Mouse (Mus musculus) heart, embryonic 11.5 days (tissue): ENCODE data around the gene Tarsl2. TPM values are rescaled to one million over a fixed set of nuclear protein-coding genes. Genes with fewer than 3 reads are reported as not detected.

ENCODE experiments used
- ATAC-seq: fragments of 200-750 bp; cut with Nextera tagmentation; replicated peaks from 2 replicates; pipeline ENCODE4 v1.8.0; 2017; ENCODE audit warnings: moderate library complexity; ENCODE audit not compliant: insufficient number of reproducible peaks, low FRiP score, low TSS enrichment
- H3K27ac ChIP-seq: fragments of 300-500 bp; sonication (generic); 2 replicates; pipeline ENCODE4 v1.5.1; 2014; ENCODE audit warnings: mild to moderate bottlenecking, low read depth, low read length
- H3K27me3 ChIP-seq: fragments of 300-500 bp; sonication (generic); 2 replicates; pipeline ENCODE4 v1.6.1; 2014; ENCODE audit warnings: mild to moderate bottlenecking, low read length, mixed read lengths; ENCODE audit not compliant: control insufficient read depth, insufficient read depth
- H3K36me3 ChIP-seq: fragments of 300-500 bp; sonication (generic); 2 replicates; pipeline ENCODE4 v1.6.1; 2014; ENCODE audit warnings: mild to moderate bottlenecking, low read length, moderate library complexity, mixed read lengths; ENCODE audit not compliant: control insufficient read depth, insufficient read depth
- H3K4me1 ChIP-seq: fragments of 300-500 bp; sonication (generic); 2 replicates; pipeline ENCODE4 v1.6.1; 2014; ENCODE audit warnings: low read length; ENCODE audit not compliant: control insufficient read depth, insufficient read depth
- H3K4me2 ChIP-seq: fragments of 300-500 bp; sonication (generic); 2 replicates; pipeline ENCODE4 v1.6.1; 2014; ENCODE audit warnings: mild to moderate bottlenecking, moderate library complexity
- H3K4me3 ChIP-seq: fragments of 300-500 bp; sonication (generic); 2 replicates; pipeline ENCODE4 v1.5.1; 2014; ENCODE audit warnings: low read depth, low read length
- H3K9ac ChIP-seq: fragments of 300-500 bp; sonication (generic); 2 replicates; pipeline ENCODE4 v1.6.1; 2014; ENCODE audit warnings: mild to moderate bottlenecking, low read depth, low read length, moderate library complexity
- H3K9me3 ChIP-seq: fragments of 300-500 bp; sonication (generic); replicated peaks from 2 replicates; pipeline ENCODE4 v1.6.1; 2016; ENCODE audit warnings: low read length; ENCODE audit not compliant: control insufficient read depth
- WGBS: fragments of 180-500 bp; shearing (Covaris S2); extraction: QIAGEN DNeasy Blood & Tissue Kit; methylation state at CpG from one replicate; pipeline ENCODE4 v1.1.7; 2014; ENCODE audit not compliant: insufficient replicate concordance; 5-methylcytosine and 5-hydroxymethylcytosine counted together
- polyA plus RNA-seq: library from polyadenylated mRNA; unstranded; fragments of >200 nt; fragmentation: Nextera tagmentation; extraction: Ambion mirVana; gene quantifications from 2 replicates; pipeline ENCODE4 v1.2.1, GENCODE M21; 2014

Tarsl2 gene
- polyA plus RNA-seq, 1 experiment from 2014 or later = 19.5 TPM

GRCm38 (mm10) chr7:65678050-65678449 lies 33.4 kb downstream of the Tarsl2 start:
- Histone ChIP-seq H3K9ac (no peak overlapping the region), H3K27me3 (no peaks in the 10 kb centered on the region), H3K4me1 (no peaks in the 10 kb centered on the region), H3K4me2 (no peak overlapping the region), H3K36me3 (no peaks in the 10 kb centered on the region), H3K4me3 (no peak overlapping the region), H3K9me3 (no peaks in the 10 kb centered on the region), H3K27ac (no peak overlapping the region)
- no peak for ATAC-seq
- WGBS = 81% methylated on average over 10 of the region's 10 CpGs

- Histone ChIP-seq H3K4me1 (no peaks in the 10 kb centered on the region), H3K9me3 (no peaks in the 10 kb centered on the region), H3K36me3 (no peaks in the 10 kb centered on the region), H3K4me3 (no peak overlapping the region), H3K27me3 (no peaks in the 10 kb centered on the region), H3K9ac (no peak overlapping the region), H3K4me2 (no peak overlapping the region), H3K27ac (no peak overlapping the region)
- WGBS = 64% methylated on average over 7 of the region's 7 CpGs
- ATAC-seq = no peak
Measured at GRCm38 (mm10) chr7:65678900-65679595, 34.4 kb downstream of the Tarsl2 start.

DNA sequence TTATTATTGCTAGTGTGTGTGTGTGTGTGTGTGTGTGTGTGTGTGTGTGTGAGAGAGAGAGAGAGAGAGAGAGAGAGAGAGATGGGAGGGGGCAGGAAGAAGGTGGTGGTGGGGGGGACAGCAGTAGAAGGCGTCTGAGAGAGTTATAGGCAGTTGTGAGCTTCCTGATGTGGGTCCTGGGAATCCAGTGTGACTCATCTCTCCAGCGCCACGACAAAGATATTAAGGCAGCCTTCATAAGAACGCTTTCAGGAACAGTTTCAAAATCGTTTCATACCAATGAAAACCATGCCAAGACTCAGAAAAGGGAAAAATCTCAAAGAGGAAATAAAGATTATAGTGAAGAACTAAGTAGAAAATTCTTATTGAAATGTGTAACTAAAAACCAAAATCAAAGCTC lies 36.5 kb downstream of the Tarsl2 start:
- Histone ChIP-seq H3K36me3 (no peaks in the 10 kb centered on the region), H3K9ac (no peak overlapping the region), H3K27me3 (no peaks in the 10 kb centered on the region), H3K27ac (no peak overlapping the region), H3K9me3 (no peaks in the 10 kb centered on the region), H3K4me2 (no peak overlapping the region), H3K4me1 (no peaks in the 10 kb centered on the region), H3K4me3 (no peak overlapping the region)
- ATAC-seq = no peak
- WGBS = 59% methylated on average over 5 of the region's 5 CpGs

DNA sequence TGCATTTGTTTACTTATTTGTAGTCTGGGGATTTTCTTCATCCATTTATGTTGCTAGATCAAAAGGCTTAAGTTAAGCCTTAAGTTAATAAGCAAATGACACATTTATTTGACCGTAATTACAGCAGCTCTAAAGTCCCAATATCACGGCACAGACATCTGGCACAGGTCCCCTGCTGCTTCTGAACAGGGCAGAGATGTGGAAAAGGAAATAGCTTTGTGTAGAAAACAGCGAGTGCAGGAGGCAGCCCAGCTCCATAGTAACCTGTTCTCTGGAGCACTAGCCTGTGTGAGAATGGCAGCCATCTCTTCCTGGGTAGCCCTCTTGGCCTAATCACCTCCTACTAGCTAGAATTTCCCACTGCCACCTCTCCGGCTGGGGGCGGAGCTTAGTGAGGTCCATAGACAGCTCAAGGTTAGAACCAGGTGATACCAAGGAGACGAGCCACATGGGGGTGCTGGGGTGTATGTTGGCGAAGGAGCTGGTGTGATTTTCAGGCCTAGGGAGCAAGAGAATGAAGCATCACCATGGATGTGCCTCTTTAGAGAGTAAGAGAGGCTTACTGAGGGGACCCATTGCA lies 39.6 kb downstream of the Tarsl2 start:
- Histone ChIP-seq H3K4me3 (no peak overlapping the region), H3K27ac (no peak overlapping the region), H3K4me1 (no peaks in the 10 kb centered on the region), H3K9ac (no peak overlapping the region), H3K27me3 (no peaks in the 10 kb centered on the region), H3K9me3 (no peaks in the 10 kb centered on the region), H3K4me2 (no peak overlapping the region), H3K36me3 (no peaks in the 10 kb centered on the region)
- WGBS = 62% methylated on average over 7 of the region's 7 CpGs
- ATAC-seq = no peak

DNA sequence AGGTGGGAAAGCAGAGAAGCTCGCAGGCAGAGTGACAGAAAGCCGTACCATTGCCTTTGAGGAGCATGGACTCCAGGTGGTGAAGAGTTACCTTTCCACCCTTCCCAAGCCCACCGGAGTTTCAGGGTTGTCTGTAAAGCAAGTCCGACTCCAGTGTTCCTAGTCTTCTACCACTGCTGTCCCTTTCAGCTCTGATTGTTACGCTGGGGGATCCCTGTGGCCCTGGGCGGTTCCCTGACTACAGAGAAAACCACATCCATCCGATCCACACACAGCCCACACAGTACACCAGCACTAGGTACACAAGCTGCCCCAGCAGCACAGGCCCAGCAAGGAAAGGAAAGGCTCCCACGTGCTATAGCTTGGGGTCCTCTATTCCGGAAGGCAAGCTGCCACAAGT lies 42.0 kb downstream of the Tarsl2 start:
- H3K4me2 ChIP-seq = no peak overlapping the region
- no peaks in the 10 kb centered on the region for H3K27me3 ChIP-seq
- no peak overlapping the region for H3K9ac ChIP-seq
- no peaks in the 10 kb centered on the region for H3K4me1 ChIP-seq
- no peak overlapping the region for H3K4me3 ChIP-seq
- no peaks in the 10 kb centered on the region for H3K9me3 ChIP-seq
- ATAC-seq = no peak
- WGBS = 90% methylated on average over 9 of the region's 9 CpGs
- H3K27ac ChIP-seq = no peak overlapping the region
- H3K36me3 ChIP-seq = peaks cover 2% of the 10 kb centered on the region; the same call in 1 of the 2 replicates

DNA sequence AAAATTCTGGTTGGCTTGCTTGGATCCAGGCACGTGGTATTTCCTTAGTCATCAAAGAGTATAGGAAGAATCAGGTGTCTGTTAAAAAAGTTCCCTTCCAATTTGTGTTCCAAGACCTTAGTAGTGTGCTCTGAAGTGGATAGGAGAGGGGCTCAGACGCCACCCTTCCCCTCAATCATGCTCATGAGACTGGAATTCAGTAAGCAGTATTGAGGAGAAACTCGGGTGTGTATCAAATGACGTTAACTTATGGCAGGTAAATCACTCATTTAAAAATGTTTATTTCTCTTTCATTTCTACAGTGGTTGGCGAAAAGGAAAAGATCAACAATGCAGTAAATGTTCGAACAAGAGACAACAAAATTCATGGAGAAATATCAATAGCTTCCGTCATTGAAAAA lies 46.2 kb downstream of the Tarsl2 start, which contains the start of gene Tm2d3:
TSS of gene Tm2d3 (plus strand) at position 301 of the 400 bp plus-strand sequence.
- Histone ChIP-seq H3K9me3 (no peaks in the 10 kb centered on the region), H3K9ac (no peak within 1 kb of the TSS), H3K36me3 (peaks cover 2% of the 10 kb centered on the region; the same call in 1 of the 2 replicates), H3K27ac (no peak within 1 kb of the TSS), H3K4me1 (peaks cover 9% of the 10 kb centered on the region), H3K27me3 (no peaks in the 10 kb centered on the region), H3K4me2 (no peak within 1 kb of the TSS), H3K4me3 (no peak within 1 kb of the TSS)
- WGBS = 87% methylated on average over 7 of the region's 7 CpGs
- ATAC-seq = no peak

DNA sequence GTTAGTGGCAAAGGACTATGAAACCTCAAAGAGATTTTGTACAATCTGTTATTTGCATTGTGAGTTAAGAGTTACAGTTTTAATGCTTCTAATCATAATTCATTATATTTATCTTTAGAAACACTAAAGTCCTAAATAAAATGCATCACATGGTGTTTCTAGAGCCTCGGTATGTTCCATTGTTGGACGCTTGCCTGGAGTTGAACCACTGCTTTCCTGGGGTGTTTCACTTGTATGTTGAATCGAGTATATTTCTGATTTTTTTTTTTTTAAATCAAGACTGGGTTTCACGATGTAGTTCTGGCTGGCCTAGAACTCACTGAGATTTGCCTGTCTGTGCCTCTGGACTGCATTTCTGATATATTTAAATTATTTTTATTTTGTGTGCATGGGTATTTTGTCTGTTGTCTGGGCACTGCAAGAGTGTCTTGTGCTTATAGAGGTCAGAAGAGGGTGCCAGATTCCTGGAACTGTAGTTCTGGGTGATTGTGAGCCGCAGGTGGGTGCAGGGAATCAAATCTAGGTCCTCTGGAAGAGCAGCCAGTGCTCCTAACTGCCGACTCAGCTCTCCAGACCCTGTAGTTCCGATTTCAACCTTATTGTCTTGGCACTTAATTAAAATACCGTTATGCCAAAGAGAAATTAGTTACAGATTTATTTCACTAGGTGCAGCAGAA lies 47.4 kb downstream of the Tarsl2 start:
- H3K27me3 ChIP-seq = no peaks in the 10 kb centered on the region
- no peak overlapping the region for H3K27ac ChIP-seq
- H3K9ac ChIP-seq = no peak overlapping the region
- H3K4me3 ChIP-seq = no peak overlapping the region
- peaks cover 9% of the 10 kb centered on the region for H3K4me1 ChIP-seq
- H3K4me2 ChIP-seq = no peak overlapping the region
- peaks cover 6% of the 10 kb centered on the region; the same call in 1 of the 2 replicates for H3K36me3 ChIP-seq
- ATAC-seq = no peak
- H3K9me3 ChIP-seq = no peaks in the 10 kb centered on the region
- 81% methylated on average over 8 of the region's 8 CpGs for WGBS

DNA sequence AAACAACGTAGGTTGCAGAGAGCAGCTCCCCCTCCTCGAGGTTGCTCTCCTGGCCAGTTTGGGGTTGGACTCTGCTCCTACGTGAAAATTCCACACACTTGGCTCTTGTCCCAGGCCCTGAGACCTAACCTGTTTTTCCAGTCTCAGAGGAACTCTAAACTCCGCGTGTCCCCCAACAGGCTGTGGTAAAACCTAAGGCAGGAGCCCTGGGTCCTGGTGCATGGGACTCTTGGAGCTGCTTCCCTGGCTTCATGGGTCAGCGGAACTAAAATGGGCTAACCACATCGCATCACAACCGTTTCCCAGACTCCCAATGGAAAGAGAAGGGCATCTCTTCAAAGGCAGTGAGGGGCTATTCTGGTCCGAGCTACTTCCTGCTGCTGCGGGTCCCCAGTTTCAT lies 48.2 kb downstream of the Tarsl2 start:
- WGBS = 2% methylated on average over 10 of the region's 10 CpGs
- Histone ChIP-seq H3K9me3 (no peaks in the 10 kb centered on the region), H3K9ac (peak overlapping the region; percentile 95), H3K27me3 (no peaks in the 10 kb centered on the region), H3K4me1 (peaks cover 9% of the 10 kb centered on the region), H3K36me3 (peaks cover 9% of the 10 kb centered on the region), H3K4me2 (peak overlapping the region; percentile 89), H3K27ac (peak overlapping the region; percentile 10; the same call in 1 of the 2 replicates), H3K4me3 (peak overlapping the region; percentile 90)
- ATAC-seq = peak; percentile 18; the same call in 1 of the 2 replicates
